Mouse (Mus musculus): ENCODE measurements around the gene Adrb1. TPM values are rescaled to one million over a fixed set of nuclear protein-coding genes. Genes with fewer than 3 reads are reported as not detected.
"Not testable (repeated sequence)": the region's sequence is repeated elsewhere in the genome, so short reads cannot be mapped to it uniquely, and the experiment has no call there.

The Adrb1 gene
- polyA plus RNA-seq, 1 experiment from 2014 or later, result 1.5 TPM

DNA sequence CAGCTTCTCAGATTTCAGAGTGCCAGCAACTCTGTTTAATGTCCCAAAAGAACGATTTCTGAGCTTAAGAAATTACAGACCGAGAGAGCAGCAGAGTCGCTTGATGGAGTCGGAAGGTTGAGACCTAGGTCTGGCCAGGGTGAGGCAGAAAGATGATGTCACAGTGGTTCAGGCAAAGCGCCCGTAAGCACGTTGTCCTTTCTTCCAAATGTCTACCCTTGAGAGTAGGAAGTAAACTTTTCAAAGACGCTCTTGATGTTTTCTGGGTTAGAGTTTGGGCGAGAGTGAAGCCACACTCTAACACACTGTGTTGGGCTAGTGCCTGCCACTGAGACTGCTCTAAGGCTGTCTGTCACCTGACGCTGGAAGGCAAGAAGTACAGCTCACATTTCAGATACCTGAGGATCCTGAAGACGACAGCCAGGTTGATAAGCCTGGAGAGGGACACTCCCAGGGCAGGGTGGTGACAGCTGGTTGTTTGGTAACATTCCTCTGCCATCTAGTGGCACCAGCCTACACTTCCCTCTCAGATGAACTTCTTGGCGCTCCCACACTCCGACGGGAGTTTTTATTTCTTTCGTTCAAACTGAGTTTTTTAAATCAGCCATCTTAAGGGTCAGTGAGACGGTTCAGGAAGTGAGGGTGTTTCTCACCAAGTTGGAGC lies 54.9 kb downstream of the Adrb1 start:
- Histone ChIP-seq H3K4me2 (peak overlapping the region; percentile 72), H3K9ac (ENCODE audit: low read depth, low read length) (no peak overlapping the region), H3K27ac (ENCODE audit: low read depth, low read length) (no peak overlapping the region), H3K36me3 (ENCODE audit: control insufficient read depth, insufficient read depth, low read length) (no peaks in the 10 kb centered on the region), H3K4me1 (ENCODE audit: control insufficient read depth, insufficient read depth, low read length) (peaks cover 33% of the 10 kb centered on the region), H3K4me3 (ENCODE audit: low read depth, low read length) (peak overlapping the region; percentile 6; the same call in 1 of the 2 replicates), H3K27me3 (ENCODE audit: control insufficient read depth, insufficient read depth, low read length) (peaks cover 2% of the 10 kb centered on the region; the same call in 1 of the 2 replicates), H3K9me3 (replicated peaks; ENCODE audit: control insufficient read depth, low read length) (no peaks in the 10 kb centered on the region)
- 21% methylated on average over 16 of the region's 16 CpGs for WGBS (ENCODE audit: insufficient replicate concordance)
- ATAC-seq (replicated peaks; ENCODE audit: insufficient number of reproducible peaks, low FRiP score, low TSS enrichment), result no peak

DNA sequence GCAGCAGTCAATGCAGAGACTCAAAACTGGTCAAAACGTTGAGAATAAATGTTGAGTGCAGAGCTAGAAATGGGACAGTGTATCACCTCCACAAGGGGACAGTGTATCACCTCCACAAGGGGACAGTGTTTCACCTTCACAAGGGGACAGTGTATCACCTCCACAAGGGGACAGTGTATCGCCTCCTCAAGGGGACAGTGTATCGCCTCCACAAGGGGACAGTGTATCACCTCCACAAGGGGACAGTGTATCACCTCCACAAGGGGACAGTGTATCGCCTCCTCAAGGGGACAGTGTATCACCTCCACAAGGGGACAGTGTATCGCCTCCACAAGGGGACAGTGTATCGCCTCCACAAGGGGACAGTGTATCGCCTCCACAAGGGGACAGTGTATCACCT lies 56.5 kb downstream of the Adrb1 start:
- not testable (repeated sequence) for H3K36me3 ChIP-seq (ENCODE audit: control insufficient read depth, insufficient read depth, low read length); H3K9me3 ChIP-seq (replicated peaks; ENCODE audit: control insufficient read depth, low read length); H3K4me2 ChIP-seq; H3K4me3 ChIP-seq (ENCODE audit: low read depth, low read length); H3K9ac ChIP-seq (ENCODE audit: low read depth, low read length); H3K27ac ChIP-seq (ENCODE audit: low read depth, low read length); ATAC-seq (replicated peaks; ENCODE audit: insufficient number of reproducible peaks, low FRiP score, low TSS enrichment); H3K27me3 ChIP-seq (ENCODE audit: control insufficient read depth, insufficient read depth, low read length)
- 89% methylated on average over 7 of the region's 7 CpGs for WGBS (ENCODE audit: insufficient replicate concordance)
- H3K4me1 ChIP-seq (ENCODE audit: control insufficient read depth, insufficient read depth, low read length), result peaks cover 33% of the 10 kb centered on the region

Other genes starting within 250 kb of the Adrb1 start
- 13.6 and 14.6 TPM in 2 replicates for gene Dclre1a, start 174.0 kb upstream of the Adrb1 start, polyA plus RNA-seq (2014; fragmentation: Nextera tagmentation; extraction: Ambion mirVana)
- 13.1 and 14.3 TPM in 2 replicates for gene Nhlrc2, start 173.9 kb upstream of the Adrb1 start, polyA plus RNA-seq (2014; fragmentation: Nextera tagmentation; extraction: Ambion mirVana)
- 15.5 and 16.5 TPM in 2 replicates for gene Ccdc186, start 100.0 kb downstream of the Adrb1 start, polyA plus RNA-seq (2014; fragmentation: Nextera tagmentation; extraction: Ambion mirVana)
- gene Tdrd1, start 104.0 kb downstream of the Adrb1 start, polyA plus RNA-seq (2014; fragmentation: Nextera tagmentation; extraction: Ambion mirVana), result 0.62 and 1.2 TPM in 2 replicates
- gene Vwa2, start 152.1 kb downstream of the Adrb1 start, polyA plus RNA-seq (2014; fragmentation: Nextera tagmentation; extraction: Ambion mirVana), result 0.11 and 0.14 TPM in 2 replicates